Mouse (Mus musculus): Measurements from ENCODE around the gene Srgap3. TPM values are rescaled to one million over a fixed set of nuclear protein-coding genes. Genes with fewer than 3 reads are reported as not detected.
A peak's percentile ranks its signal among the peaks of the same experiment; 100 is the strongest.

The Srgap3 gene
- polyA plus RNA-seq, 1 experiment from 2014 or later: 5.3 TPM

DNA sequence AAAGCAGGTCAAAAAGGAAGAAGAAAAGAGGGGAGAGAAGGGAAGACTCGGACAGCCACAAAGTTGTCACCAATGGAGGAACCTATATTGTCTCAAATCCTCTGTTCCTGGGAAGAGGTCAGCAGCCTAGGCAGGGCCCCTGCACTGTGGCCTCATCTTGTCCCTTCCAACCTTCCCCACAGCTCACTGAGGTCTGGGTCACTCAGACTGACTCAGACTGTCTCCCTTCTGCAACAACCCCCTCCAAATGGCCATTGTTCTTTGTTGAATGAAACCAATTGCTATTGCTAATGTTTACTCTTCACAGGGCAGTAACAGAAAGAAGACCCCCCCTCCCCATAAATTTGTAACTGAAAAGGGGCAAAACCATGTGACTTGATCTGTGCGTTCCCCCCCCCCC, 2.2 kb upstream of the Srgap3 start:
- H3K27ac ChIP-seq: no peak overlapping the region
- peaks cover 34% of the 10 kb centered on the region for H3K4me1 ChIP-seq (replicated peaks)
- no peak overlapping the region for H3K4me3 ChIP-seq (replicated peaks)
- H3K9ac ChIP-seq (replicated peaks): no peak overlapping the region
- no peaks in the 10 kb centered on the region for H3K27me3 ChIP-seq
- ATAC-seq (ENCODE audit: insufficient number of reproducible peaks, insufficient read depth, low FRiP score, low TSS enrichment, low read depth): no peak
- no peaks in the 10 kb centered on the region for H3K9me3 ChIP-seq
- no peak overlapping the region for H3K4me2 ChIP-seq
- WGBS: 70% methylated on average over 2 of the region's 2 CpGs
- no peaks in the 10 kb centered on the region for H3K36me3 ChIP-seq

DNA sequence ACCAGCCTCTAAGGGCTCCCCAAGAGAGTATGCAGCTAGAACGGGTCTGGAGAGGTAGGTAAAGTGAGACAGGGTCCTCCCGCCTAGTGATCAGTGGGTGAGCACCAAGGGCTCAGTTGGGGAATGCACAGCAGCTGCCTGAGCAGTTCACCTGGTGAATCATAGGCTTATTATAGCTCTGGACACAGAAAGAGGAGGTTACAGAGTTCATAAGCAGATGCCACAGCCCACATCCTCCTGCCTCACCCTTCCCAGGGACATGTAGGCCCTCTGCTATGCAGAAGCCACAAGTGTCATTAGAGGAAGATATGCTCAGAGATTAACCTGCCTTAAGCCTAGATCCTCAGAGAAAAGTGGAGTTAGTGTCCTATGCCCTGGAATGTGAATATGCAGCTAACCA, 1.4 kb upstream of the Srgap3 start:
- Histone ChIP-seq H3K27me3 (no peaks in the 10 kb centered on the region), H3K4me2 (no peak overlapping the region), H3K9ac (replicated peaks) (no peak overlapping the region), H3K4me1 (replicated peaks) (peaks cover 34% of the 10 kb centered on the region), H3K4me3 (replicated peaks) (no peak overlapping the region), H3K27ac (no peak overlapping the region), H3K9me3 (no peaks in the 10 kb centered on the region), H3K36me3 (no peaks in the 10 kb centered on the region)
- 75% methylated on average over 2 of the region's 2 CpGs for WGBS
- ATAC-seq (ENCODE audit: insufficient number of reproducible peaks, insufficient read depth, low FRiP score, low TSS enrichment, low read depth): no peak

DNA sequence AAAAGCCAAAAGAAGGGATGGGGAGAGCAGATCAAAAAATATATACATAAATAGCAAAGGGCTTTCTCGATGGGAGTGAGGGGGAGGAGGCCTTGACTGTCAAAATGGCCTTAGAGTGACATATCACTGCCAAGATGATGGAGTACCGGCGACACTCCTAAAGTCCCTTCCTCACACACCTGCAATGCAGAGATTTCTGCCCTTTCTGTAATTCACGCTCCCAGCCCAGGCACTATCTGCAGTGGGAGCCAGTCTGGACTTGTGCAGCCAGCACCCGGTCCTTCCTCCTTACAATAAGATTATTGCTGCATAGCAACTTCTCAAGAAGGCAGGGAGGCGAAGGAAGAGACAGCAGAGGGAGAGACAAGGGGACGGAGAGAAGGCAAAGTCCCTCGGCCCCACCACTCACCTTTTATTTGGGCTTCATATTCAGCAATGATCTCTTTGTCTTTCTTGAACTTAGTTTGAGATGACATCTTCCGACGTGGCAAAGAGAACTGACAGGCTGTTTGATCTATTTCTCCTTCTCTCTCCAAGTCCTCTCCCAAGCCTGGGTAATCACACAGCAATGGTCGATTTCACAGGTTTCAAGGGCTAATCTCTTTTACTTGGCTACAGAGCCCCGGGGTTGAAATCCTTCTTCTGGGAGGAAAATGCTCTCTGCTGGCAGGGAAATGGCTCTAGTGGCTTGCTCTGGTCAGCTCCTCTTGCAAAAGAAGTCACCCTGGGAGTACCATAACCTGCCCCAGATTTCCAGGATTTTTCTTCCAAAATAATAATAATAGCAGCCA, 850 bp downstream of the Srgap3 start:
- 14% methylated on average over 12 of the region's 12 CpGs for WGBS
- H3K9ac ChIP-seq (replicated peaks): peak overlapping the region; percentile 75
- H3K27me3 ChIP-seq: no peaks in the 10 kb centered on the region
- H3K4me3 ChIP-seq (replicated peaks): peak overlapping the region; percentile 63
- peaks cover 5% of the 10 kb centered on the region; the same call in 1 of the 2 replicates for H3K36me3 ChIP-seq
- H3K9me3 ChIP-seq: no peaks in the 10 kb centered on the region
- peak; percentile 0; the same call in 1 of the 2 replicates for ATAC-seq (ENCODE audit: insufficient number of reproducible peaks, insufficient read depth, low FRiP score, low TSS enrichment, low read depth)
- H3K4me1 ChIP-seq (replicated peaks): peaks cover 34% of the 10 kb centered on the region
- peak overlapping the region; percentile 90 for H3K4me2 ChIP-seq
- peak overlapping the region; percentile 62; the same call in 1 of the 2 replicates for H3K27ac ChIP-seq

DNA sequence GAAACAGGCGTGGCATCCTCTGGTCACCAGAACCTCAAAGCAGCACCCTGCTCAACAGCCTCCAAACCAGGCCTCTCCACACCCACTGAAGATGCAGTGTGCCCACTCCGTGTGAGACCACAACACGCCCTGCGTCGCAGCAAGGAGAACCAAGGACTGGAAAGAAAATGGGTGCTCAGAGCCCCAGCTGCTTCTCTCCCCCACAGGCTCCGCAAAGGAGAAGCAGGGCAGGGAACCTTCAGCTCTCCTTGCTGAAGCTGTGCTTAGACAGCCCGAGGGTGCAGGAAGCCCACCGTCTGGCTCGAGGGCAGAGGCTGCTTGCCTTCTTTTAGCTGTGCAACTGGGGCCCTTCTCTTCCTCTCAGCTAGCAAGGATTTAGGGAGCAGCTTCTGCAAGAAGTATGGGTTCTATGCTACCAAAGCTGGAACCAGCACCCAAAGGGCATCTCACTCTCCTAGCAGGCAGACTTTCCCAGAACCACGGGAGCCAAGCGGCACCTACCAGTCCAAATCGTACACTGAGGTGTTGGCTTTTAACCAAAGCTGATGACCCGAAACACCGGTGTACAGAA, 1.8 kb downstream of the Srgap3 start:
- Histone ChIP-seq H3K4me2 (peak overlapping the region; percentile 90), H3K27me3 (no peaks in the 10 kb centered on the region), H3K9me3 (no peaks in the 10 kb centered on the region), H3K9ac (replicated peaks) (peak overlapping the region; percentile 75; the same call in 1 of the 2 replicates), H3K36me3 (peaks cover 6% of the 10 kb centered on the region; the same call in 1 of the 2 replicates), H3K27ac (0 out of 2 replicates have a peak overlapping the region, but pooled peaks have one; percentile 17), H3K4me1 (replicated peaks) (peaks cover 34% of the 10 kb centered on the region), H3K4me3 (replicated peaks) (peak overlapping the region; percentile 63)
- ATAC-seq (ENCODE audit: insufficient number of reproducible peaks, insufficient read depth, low FRiP score, low TSS enrichment, low read depth): no peak
- WGBS: 42% methylated on average over 14 of the region's 14 CpGs

DNA sequence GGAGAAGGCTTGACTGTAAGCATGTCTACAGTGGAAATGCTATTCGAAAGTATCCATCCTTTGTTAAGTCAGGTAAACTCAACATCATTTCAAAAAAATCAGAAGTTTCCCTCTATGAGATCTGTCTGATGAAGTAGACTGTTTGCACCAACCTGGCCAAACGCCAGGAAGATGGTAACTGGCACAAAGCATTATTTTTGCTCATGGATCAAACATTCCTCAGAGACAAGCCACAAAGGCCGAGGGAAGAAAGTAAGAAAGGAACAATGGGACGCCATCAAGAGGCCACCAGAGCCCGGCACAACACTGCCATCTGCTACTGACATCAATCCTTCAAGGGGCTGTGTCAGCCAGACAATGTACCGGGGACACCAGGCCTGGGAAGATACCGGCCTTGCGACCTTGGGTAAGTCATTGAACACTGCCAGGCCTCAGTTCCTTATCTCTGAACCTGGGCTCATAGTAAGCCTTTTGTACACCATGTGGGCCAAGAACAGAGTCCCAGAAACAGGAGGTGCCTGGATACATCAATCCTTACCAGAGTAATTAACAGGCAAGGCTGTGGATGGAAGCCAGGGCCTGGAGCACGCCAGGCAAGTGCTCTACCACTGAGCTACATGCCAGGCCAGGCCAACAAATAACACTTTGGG, 3.3 kb downstream of the Srgap3 start:
- Histone ChIP-seq H3K27ac (no peak overlapping the region), H3K9me3 (no peaks in the 10 kb centered on the region), H3K4me3 (replicated peaks) (no peak overlapping the region), H3K4me2 (no peak overlapping the region), H3K36me3 (peaks cover 6% of the 10 kb centered on the region; the same call in 1 of the 2 replicates), H3K9ac (replicated peaks) (no peak overlapping the region), H3K27me3 (no peaks in the 10 kb centered on the region), H3K4me1 (replicated peaks) (peaks cover 29% of the 10 kb centered on the region)
- no peak for ATAC-seq (ENCODE audit: insufficient number of reproducible peaks, insufficient read depth, low FRiP score, low TSS enrichment, low read depth)
- 82% methylated on average over 9 of the region's 9 CpGs for WGBS

DNA sequence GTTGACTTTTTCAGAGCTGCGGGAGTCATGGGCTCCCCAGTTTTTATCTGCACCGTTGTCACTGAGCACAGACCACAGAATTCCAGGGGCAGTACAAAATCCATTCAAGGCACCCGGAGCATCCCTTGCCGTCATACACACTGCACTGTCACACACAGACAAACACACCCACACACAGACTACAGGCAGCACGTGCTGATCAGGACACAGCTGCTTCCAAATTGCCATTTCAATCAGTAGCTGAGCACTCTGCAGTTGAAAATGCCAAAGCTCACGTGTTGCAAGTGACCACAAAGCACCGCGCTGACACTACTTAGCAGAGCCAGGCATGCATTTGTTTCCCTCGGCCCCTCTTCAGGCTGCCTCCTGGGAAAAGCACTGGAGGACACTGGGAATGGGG, 7.8 kb downstream of the Srgap3 start:
- 90% methylated on average over 9 of the region's 9 CpGs for WGBS
- H3K4me1 ChIP-seq (replicated peaks): no peaks in the 10 kb centered on the region
- no peaks in the 10 kb centered on the region for H3K27me3 ChIP-seq

DNA sequence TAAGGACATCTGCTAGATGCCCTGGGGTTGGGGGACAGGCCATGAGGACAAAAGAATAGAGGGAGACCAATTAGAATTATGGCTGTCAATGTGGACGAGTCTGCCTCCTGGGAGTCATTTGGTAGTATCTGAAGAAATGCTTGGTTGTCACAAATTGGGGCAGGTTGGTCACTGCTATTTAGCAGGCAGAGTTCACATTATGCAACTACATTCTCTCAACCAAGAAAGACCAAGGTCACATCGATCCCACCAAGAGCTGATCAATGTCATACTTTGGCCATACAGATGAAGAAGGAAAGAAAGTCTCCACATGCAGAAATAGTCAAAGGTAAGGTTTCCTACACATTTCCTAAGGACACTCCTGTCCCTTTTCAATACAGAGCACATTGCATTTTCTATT, 9.3 kb downstream of the Srgap3 start:
- no peaks in the 10 kb centered on the region for H3K9me3 ChIP-seq
- no peak for ATAC-seq (ENCODE audit: insufficient number of reproducible peaks, insufficient read depth, low FRiP score, low TSS enrichment, low read depth)
- H3K36me3 ChIP-seq: peaks cover 6% of the 10 kb centered on the region; the same call in 1 of the 2 replicates
- no peak overlapping the region for H3K27ac ChIP-seq
- no peak overlapping the region for H3K4me2 ChIP-seq
- H3K9ac ChIP-seq (replicated peaks): no peak overlapping the region
- 0 out of 2 replicates have a peak, but pooled peaks cover 3% of the 10 kb centered on the region for H3K4me1 ChIP-seq (replicated peaks)
- 82% methylated on average over 2 of the region's 2 CpGs for WGBS
- no peak overlapping the region for H3K4me3 ChIP-seq (replicated peaks)
- H3K27me3 ChIP-seq: no peaks in the 10 kb centered on the region

More for the DNA sequence above, 7.8 kb downstream of the Srgap3 start:
- Histone ChIP-seq H3K27ac (no peak overlapping the region), H3K9ac (replicated peaks) (no peak overlapping the region), H3K9me3 (no peaks in the 10 kb centered on the region), H3K36me3 (peaks cover 6% of the 10 kb centered on the region; the same call in 1 of the 2 replicates), H3K4me3 (replicated peaks) (no peak overlapping the region), H3K4me2 (no peak overlapping the region)
- ATAC-seq (ENCODE audit: insufficient number of reproducible peaks, insufficient read depth, low FRiP score, low TSS enrichment, low read depth): no peak

DNA sequence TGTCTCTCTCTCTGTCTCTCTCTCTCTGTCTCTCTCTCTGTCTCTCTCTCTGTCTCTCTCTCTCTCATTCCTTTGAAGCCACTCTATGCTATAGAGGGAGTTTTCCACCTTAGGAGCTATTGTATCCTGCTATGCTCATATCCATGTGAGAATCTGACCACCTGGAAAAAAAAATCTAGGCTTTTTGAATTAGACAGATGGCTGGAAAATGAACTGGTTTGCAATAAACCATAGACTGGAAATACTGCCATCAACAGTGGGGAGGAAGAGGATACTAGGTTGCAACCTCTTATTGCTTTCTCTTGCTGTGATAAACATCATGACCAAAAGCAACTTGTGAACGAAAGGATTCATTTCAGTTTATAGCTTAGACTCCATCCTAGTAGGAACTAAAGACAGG, 12.6 kb downstream of the Srgap3 start:
- Histone ChIP-seq H3K27me3 (no peaks in the 10 kb centered on the region), H3K4me2 (no peak overlapping the region), H3K4me1 (replicated peaks) (0 out of 2 replicates have a peak, but pooled peaks cover 4% of the 10 kb centered on the region), H3K27ac (no peak overlapping the region), H3K4me3 (replicated peaks) (no peak overlapping the region), H3K9me3 (no peaks in the 10 kb centered on the region), H3K36me3 (no peaks in the 10 kb centered on the region), H3K9ac (replicated peaks) (no peak overlapping the region)
- ATAC-seq (ENCODE audit: insufficient number of reproducible peaks, insufficient read depth, low FRiP score, low TSS enrichment, low read depth): no peak
- WGBS: 75% methylated on average over 1 of the region's 1 CpGs

DNA sequence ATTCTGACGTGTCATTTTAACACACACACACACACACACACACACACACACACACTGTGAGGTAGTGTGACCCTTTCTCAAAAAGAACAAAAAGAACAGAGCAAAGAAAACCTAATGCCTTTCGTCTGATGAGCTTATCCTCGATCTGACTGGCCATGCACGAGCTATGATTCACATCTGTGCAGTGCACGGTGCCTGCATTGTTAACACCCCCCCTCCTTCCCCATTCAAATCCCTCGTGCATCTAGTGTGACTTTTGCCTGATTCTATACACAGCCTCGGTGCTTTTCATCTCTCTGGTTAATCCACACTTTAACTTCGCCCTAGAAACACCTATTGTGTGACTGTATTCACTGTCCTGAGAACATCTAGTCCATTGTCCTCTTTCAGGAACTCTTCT, 14.5 kb downstream of the Srgap3 start:
- Histone ChIP-seq H3K9ac (replicated peaks) (no peak overlapping the region), H3K27me3 (no peaks in the 10 kb centered on the region), H3K9me3 (no peaks in the 10 kb centered on the region), H3K4me1 (replicated peaks) (0 out of 2 replicates have a peak, but pooled peaks cover 4% of the 10 kb centered on the region), H3K27ac (no peak overlapping the region), H3K4me3 (replicated peaks) (no peak overlapping the region), H3K4me2 (no peak overlapping the region), H3K36me3 (no peaks in the 10 kb centered on the region)
- WGBS: 75% methylated on average over 8 of the region's 8 CpGs
- ATAC-seq (ENCODE audit: insufficient number of reproducible peaks, insufficient read depth, low FRiP score, low TSS enrichment, low read depth): no peak

DNA sequence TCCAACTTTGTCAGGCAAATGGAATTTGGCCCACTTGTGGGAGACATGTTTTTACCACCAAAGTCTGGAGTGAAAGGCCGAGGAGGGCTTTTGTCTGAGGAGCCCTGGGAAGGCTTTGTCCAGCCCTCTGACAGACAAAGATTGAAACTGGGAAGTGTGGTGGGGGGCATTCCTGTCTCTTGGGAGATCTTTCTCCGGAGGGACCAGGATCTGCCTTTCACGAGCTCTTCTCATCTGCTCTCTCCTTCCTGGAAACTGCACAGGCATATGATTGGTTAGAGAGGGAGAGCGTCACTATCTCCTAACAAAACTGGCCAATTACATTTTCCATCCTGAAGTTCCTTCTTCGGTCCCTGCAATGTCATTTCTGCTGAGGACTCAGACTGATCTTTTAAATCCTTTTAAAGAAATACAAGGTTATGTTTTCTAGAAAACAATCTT, 17.0 kb downstream of the Srgap3 start:
- Histone ChIP-seq H3K27me3 (no peaks in the 10 kb centered on the region), H3K36me3 (no peaks in the 10 kb centered on the region), H3K4me2 (no peak overlapping the region), H3K9me3 (no peaks in the 10 kb centered on the region), H3K9ac (replicated peaks) (no peak overlapping the region), H3K4me3 (replicated peaks) (no peak overlapping the region), H3K4me1 (replicated peaks) (peaks cover 16% of the 10 kb centered on the region), H3K27ac (no peak overlapping the region)
- WGBS: 71% methylated on average over 5 of the region's 5 CpGs
- ATAC-seq (ENCODE audit: insufficient number of reproducible peaks, insufficient read depth, low FRiP score, low TSS enrichment, low read depth): no peak

DNA sequence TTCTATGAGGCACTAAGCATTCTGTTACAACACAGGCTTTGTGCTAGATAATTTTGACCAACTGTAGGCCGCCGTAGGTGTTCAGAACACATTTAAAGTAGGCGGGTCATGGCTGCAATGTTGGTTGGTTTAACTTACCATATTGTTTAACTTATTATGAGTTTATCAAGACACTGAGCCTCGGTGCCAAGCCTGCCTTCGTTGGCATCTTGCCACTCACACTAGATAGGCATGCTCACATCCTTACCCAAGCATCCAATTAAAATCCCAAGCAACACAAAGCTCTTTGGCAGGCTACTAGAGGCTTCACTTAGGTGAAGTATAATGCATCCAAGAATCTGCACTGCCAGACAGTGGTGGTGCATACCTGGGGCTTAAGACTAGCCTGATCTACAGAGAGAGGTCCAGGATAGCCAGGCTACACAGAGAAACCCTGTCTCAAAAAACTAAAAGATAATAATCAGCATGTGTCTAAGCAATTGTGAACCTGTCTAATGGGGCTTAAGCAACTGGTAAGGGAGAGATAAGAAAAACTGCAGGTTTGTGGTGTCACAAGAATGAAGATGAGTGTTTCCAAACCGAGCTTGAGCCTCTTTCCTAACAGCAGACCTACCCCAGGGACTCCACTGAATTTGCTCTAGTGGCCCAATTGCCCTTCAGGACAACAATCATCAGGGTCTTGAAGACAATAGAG, 17.6 kb downstream of the Srgap3 start:
- no peak overlapping the region for H3K4me2 ChIP-seq
- no peak for ATAC-seq (ENCODE audit: insufficient number of reproducible peaks, insufficient read depth, low FRiP score, low TSS enrichment, low read depth)
- no peaks in the 10 kb centered on the region for H3K36me3 ChIP-seq
- peaks cover 17% of the 10 kb centered on the region for H3K4me1 ChIP-seq (replicated peaks)
- H3K27ac ChIP-seq: no peak overlapping the region
- no peaks in the 10 kb centered on the region for H3K27me3 ChIP-seq
- 92% methylated on average over 6 of the region's 6 CpGs for WGBS
- no peak overlapping the region for H3K4me3 ChIP-seq (replicated peaks)
- no peak overlapping the region for H3K9ac ChIP-seq (replicated peaks)
- no peaks in the 10 kb centered on the region for H3K9me3 ChIP-seq

Data from limb, embryonic 12.5 days (tissue).